Mouse (Mus musculus): ENCODE results near the gene Pgrmc1.

Gene Pgrmc1

GRCm38 (mm10) chrX:36604040-36604439 lies 6.0 kb downstream of the Pgrmc1 start:
- DNase-seq (ENCODE audit: low read depth, low spot score): no peak

DNA sequence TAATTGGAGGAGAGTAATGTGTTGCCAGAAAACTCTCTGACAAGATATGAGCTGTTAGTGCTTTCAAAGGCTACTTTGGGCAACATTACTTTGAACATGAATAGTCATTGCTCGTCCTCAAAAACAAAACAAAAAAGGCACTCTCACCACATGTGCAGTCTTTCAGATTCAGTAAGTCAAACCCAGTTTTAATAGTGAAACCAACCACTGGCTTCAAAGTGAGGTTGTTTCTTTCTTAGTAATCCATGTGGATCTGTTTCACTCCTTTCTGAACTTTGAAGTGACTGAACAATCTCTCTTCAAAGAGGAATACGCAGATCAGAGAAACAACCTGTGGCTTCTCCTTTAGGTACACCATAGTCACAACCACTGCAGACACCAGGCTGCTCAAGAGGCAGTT lies 11.1 kb downstream of the Pgrmc1 start:
- DNase-seq (ENCODE audit: low read depth, low spot score): no peak

DNA sequence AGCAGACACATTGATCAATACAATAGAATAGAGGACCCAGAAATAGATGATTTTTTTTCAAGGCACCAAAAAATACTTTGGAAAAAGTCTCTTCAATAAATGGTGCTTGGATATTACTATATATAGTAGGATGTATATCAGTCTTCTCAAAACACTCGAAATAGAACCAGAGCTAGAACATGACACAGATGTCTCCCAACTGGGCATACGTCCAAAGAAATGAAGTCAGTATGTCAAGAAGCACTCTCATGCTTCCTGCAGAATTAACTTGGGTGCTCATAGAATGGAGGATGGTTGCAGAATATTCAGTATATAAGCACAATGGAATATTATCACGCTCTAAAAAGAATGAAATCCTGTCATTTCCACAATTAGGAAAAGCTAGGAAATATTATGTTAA lies 30.1 kb downstream of the Pgrmc1 start:
- no peak for DNase-seq (ENCODE audit: low read depth, low spot score)

GRCm38 (mm10) chrX:36630771-36631170 lies 32.8 kb downstream of the Pgrmc1 start:
- no peak for DNase-seq (ENCODE audit: low read depth, low spot score)

DNA sequence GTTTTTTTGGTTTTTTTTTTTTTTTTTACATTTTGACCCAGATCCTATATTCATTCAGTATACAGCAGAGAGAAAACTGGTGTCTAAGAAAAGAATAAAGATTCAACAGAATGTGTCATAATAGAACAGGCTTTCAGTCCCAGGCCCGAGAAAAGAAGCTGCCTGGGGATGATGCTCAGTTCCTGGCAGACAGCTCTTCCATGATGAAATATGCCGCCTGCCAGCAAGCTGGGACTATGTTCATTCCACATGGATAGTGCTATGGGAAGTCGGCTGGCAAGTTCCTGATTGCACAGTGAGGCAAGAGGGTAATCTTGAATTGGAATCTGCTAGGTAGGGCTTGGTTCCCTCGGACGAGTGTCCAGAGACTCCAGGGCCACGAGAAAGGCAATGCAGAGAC lies 42.0 kb downstream of the Pgrmc1 start:
- DNase-seq (ENCODE audit: low read depth, low spot score): no peak

DNA sequence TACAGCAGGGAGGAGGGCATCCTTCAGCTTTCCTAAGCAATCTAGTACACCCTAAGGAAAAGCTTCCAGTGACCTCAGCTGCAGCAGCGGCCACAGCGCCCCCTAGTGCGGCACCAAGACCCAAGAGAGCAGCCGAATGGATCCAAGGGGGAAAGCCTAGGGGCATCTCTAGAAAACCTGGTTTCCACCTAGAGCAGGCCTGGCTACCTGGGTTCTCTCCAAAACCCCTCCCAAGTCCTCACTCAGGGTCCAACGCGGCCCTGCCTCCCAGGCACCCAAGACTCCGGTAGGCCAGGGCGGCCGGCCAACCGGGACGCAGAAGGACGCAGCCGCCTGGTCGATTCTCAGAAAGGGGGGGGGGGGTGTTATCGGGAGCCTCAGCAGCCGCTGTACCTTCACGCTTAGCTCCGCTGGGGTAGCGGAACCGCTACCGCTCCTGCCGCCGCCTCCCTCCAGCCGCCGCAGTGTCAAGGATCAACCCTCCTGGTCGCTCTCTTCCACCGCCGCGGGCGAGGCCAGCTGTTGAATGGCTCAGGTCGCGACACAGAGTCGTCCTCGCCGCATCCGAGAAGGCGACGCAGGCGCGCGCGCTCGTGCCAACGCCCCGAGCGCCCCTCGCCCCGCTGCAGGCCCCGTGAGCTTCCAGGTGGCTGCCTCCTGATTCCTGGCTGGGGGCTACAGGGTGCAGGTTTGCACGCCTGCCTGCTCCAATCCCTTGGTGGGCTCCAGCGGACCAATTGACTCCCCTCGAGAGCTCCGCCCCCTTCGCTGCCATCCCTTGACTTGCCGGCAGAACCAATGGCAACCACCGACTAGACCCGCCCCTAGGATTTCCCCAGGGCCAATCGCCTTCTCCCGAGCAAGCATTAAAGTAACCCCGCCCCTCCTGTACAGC lies 46.9 kb downstream of the Pgrmc1 start, which contains the start of gene Akap17b:
Gene Akap17b (minus strand): TSS at position 739 of the 895 bp plus-strand sequence.
- peak; percentile 48 for DNase-seq (ENCODE audit: low read depth, low spot score)
